Mouse (Mus musculus) C2C12 (cell line): ENCODE data around the gene Osbpl3.

Experiments used
- CTCF ChIP-seq: IDR thresholded peaks from one replicate; pipeline ENCODE4 v1.5.1; 2011; ENCODE audit not compliant: control insufficient read depth, insufficient read depth, insufficient read length
- MYOD1 ChIP-seq: IDR thresholded peaks from one replicate; pipeline ENCODE4 v1.6.1; 2011; ENCODE audit warnings: low read depth; ENCODE audit not compliant: control insufficient read depth, insufficient read length

GRCm38 (mm10) chr6:50459271-50459670 is 3.3 kb upstream of the Osbpl3 start:
- no peak for TF ChIP-seq CTCF
- no peak for TF ChIP-seq MYOD1
